Mouse (Mus musculus): ENCODE measurements around the gene Grpel1. TPM values are rescaled to one million over a fixed set of nuclear protein-coding genes. Genes with fewer than 3 reads are reported as not detected.

The Grpel1 gene
- total RNA-seq, 2 experiments from 2014 or later: 66.7 to 70.8 TPM

DNA sequence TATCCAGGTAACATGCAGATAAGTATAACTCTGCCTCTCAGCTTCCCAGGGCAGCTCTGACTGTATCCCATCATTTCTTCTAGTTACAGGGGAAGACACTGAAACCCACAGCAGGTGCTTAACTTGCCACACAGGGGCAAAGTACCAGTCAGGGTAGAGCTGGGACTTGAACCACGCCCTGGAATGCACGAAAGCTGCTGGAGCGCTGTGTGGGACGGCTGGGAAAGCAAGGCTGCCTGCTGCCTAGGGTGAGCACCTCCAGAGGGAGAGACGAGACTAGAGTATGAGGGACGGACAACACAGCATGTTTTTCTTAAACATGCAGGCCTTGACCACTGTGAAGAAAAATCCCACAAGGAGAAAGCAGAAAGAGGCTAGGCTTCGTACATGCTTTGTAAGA is 40.4 kb downstream of the Grpel1 start:
- no peak for DNase-seq (ENCODE audit: low spot score in 2 of 2)

DNA sequence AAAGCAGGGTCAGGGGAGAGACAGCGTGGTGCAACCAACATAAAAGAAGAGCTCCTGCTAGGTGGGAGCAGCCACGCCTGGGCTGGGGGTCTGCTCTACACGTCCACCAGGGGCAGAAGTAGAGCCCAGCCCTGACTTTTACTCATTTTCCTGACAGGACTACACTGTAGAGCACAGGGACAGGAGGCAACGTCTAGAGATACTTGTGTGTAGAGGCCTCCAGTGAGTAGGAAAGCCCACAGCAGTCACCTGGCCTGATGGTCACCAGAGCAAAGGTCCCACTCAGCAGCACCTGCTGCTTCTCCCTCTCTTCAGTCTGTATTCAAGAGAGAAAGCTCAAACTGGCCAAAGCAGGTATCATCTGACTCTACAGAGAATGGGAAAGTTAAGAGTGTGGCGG is 40.8 kb downstream of the Grpel1 start:
- no peak for DNase-seq (ENCODE audit: low spot score in 2 of 2)

DNA sequence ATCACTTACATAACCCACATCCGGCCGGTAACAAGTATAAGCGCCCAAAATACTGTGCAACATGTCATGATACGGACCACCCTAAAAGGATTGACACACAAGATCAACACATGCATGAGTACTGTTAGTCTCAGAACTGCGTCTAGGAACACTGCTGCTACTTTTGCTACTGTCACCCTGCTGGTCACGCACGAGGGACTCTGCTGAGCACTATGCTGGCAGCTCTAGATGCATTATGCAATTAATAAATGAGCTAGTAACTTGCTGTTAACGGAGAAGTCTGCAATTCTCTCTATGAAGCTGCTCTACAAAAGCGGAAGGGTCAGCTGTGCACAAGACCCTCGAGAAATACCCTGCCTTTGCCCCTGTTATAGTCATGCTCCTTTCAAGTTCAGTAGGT is 43.6 kb downstream of the Grpel1 start:
- DNase-seq (ENCODE audit: low spot score in 2 of 2): no peak

DNA sequence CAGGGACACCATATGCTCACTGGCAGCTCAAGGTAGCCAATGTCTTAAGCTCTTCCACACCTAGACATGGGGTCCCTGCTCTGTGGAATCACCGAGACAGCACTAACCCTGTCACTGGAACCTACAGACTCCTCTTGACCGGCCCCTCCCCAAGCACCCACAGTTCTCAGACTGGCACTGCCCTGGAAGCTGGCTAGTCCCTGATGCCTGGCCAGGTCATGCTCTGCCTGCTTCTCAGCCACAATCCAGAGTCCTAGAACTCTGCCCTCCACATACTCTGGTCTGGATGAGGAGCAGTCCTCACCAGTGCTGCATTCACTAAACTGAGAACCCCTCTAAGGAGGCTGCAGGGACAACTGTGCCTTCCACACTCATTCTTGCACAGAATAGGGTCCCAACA is 46.2 kb downstream of the Grpel1 start:
- DNase-seq (ENCODE audit: low spot score in 2 of 2): no peak

DNA sequence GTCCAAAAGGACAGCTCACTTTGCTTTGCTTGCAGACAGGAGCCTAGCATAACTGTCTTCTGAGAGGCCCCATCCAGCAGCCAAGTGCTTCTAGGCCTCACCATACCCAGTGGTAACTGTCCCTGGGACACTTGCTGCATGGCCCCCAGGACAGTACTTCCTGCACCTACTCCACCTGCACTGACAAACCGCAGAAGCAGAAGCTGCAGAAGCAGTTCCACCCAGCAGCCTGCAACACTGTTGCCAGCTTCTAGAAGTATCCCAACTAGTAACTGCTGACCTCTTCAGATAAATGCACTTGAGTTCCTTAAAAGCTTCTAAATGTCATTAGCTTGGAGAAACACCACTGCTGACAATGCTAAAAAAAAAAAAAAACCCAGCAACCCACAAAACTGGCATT is 50.3 kb downstream of the Grpel1 start:
- no peak for DNase-seq (ENCODE audit: low spot score in 2 of 2)

DNA sequence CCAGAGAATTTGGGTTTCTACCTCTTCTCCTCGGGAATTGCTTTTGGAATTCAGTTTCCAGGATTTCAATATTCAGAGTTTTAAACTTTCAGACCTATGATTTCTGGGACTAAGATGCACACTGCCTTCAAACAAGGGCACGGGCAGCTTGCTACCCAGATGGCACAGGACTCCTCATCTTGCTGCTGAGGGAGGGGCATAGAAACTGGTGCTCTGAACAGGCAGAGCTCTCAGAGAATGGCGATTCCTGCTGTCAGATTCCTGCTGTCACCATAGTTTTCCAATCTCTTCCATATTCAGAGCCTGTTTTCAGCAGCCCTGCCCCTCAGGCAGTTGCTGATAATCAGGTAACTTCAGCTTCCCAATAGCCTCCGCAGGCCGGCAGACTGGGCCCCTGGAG is 50.8 kb downstream of the Grpel1 start:
- no peak for DNase-seq (ENCODE audit: low spot score in 2 of 2)

DNA sequence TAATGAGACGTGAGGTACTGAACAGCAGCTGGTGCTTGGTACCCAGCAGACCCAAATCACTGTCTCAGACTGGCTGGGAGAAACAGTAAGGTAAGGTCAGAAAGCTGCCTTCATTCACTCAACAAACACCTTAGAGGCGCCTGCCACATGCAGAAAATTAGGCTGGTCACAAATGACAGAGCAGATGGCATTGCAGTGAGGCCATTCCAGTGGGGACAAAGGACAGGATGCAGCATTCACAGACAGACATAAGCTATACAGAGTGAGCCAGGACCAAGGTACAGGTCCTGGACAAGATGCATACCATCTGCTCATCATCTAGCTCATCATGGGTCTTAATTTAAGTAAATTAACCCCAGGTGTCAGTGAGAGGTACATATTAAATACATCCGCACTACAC is 52.8 kb downstream of the Grpel1 start:
- DNase-seq (ENCODE audit: low spot score in 2 of 2): no peak

DNA sequence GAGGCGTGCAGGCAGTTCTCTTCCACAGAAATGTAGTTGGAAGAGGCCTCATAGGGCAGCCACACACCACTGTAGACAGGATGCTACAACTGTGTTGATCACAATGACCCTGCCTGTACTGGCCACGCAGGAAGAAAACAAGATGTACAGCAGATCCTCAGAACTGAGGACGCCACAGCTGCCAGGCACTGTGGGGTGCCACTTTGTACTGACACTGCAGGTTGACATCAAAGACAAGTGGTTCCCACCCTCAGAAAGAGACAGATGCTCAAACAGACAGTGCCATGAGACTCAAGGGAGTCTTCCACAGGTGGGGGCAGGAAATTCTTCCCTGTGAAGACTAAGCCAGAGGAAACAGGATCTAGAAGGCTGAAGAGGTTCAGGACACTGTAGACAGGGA is 55.0 kb downstream of the Grpel1 start:
- no peak for DNase-seq (ENCODE audit: low spot score in 2 of 2)

DNA sequence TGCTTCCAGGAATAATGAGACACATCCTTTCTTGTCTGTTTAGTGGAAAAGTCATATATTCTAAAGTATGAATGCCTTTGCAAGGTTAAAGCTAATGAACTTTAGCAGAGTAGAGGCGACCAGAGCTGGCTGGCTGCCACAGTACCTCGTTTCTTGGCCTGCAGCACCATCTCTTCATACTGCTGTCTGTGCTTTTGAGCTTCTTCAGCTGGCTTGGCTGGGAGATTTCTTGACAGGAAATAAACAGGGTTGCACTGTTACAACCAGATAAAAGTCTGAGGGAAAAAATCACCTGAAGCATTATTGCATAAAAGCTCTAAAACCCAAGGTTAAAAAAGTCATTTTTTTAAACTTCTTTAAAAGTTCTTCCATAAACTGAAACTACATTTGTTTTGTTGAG is 58.0 kb downstream of the Grpel1 start:
- no peak for DNase-seq (ENCODE audit: low spot score in 2 of 2)

DNA sequence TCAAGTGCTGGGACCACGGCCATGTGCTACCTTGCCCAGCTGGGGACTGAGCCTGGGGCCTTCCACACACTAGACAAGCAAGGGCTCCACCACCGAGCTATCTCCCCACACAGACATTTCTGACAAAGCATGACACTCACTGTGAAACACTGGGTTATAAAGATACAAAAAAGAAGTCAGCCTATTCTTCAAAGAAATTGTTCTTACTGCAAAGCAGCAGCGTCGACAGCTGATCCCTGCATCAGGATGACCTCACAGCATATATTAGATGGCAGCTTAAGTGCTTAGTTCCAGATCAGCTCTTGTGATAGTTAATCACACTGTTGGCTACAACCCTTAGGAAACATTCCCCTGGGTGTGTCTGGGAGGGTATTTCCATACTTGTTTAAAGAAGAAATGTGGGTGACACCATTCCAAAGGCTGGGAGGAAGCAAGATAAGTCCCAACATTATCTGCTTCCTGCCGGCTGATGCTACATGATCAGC is 58.5 kb downstream of the Grpel1 start:
- no peak for DNase-seq (ENCODE audit: low spot score in 2 of 2)

Other genes with a start within 250 kb of the Grpel1 start
- 10 to 100 TPM; 33.0 to 35.5 TPM for gene Sorcs2, start 66.9 kb upstream of the Grpel1 start, total RNA-seq (2021)
- gene Tada2b, start 19.3 kb downstream of the Grpel1 start, total RNA-seq (2021): 10 to 100 TPM; 30.1 to 32.2 TPM
- gene Ccdc96, start 19.6 kb downstream of the Grpel1 start, total RNA-seq (2021): under 1 TPM; 0.20 to 0.42 TPM
- gene Tbc1d14, start 128.3 kb downstream of the Grpel1 start, total RNA-seq (2021): 10 to 100 TPM; 50.3 to 65.3 TPM
- 10 to 100 TPM; 55.2 to 62.3 TPM for gene D5Ertd579e, start 231.0 kb downstream of the Grpel1 start, total RNA-seq (2021)

Data from adrenal gland, postnatal 4 days (tissue).